Mouse (Mus musculus) retina, embryonic 14.5 days (tissue): ENCODE measurements around the gene Ppp1r18.

Experiments
- DNase-seq: peaks from one replicate; pipeline ENCODE4 v3.0.0-alpha.2; 2015; ENCODE audit warnings: low spot score

Gene Ppp1r18

GRCm38 (mm10) chr17:35869346-35870067, 4.1 kb downstream of the Ppp1r18 start:
- no peak for DNase-seq

GRCm38 (mm10) chr17:35870151-35870883, 4.9 kb downstream of the Ppp1r18 start:
- no peak for DNase-seq

GRCm38 (mm10) chr17:35870884-35871696, 5.7 kb downstream of the Ppp1r18 start:
- DNase-seq = peak; percentile 47

GRCm38 (mm10) chr17:35873774-35874519, 8.6 kb downstream of the Ppp1r18 start:
- peak; percentile 92 for DNase-seq

GRCm38 (mm10) chr17:35874721-35875120, 9.3 kb downstream of the Ppp1r18 start:
- no peak for DNase-seq

GRCm38 (mm10) chr17:35879245-35880057, 14.1 kb downstream of the Ppp1r18 start, which contains the start of gene Dhx16:
Dhx16 (plus strand) TSS chr17:35879819.
- DNase-seq = peak; percentile 97

- no peak for DNase-seq
Observed at GRCm38 (mm10) chr17:35882924-35883323, 17.5 kb downstream of the Ppp1r18 start.

GRCm38 (mm10) chr17:35883777-35884176, 18.4 kb downstream of the Ppp1r18 start:
- DNase-seq = no peak

- DNase-seq = no peak
Observed at GRCm38 (mm10) chr17:35887725-35888124, 22.3 kb downstream of the Ppp1r18 start.

GRCm38 (mm10) chr17:35896781-35897643, 31.6 kb downstream of the Ppp1r18 start, which contains the start of gene 2310061I04Rik:
2310061I04Rik (minus strand) TSS chr17:35897431.
- peak; percentile 96 for DNase-seq

- no peak for DNase-seq
Observed at GRCm38 (mm10) chr17:35897644-35898573, 32.5 kb downstream of the Ppp1r18 start.

- DNase-seq = no peak
Observed at GRCm38 (mm10) chr17:35900636-35901035, 35.2 kb downstream of the Ppp1r18 start.

- no peak for DNase-seq
Observed at GRCm38 (mm10) chr17:35903343-35903991, 38.1 kb downstream of the Ppp1r18 start.

GRCm38 (mm10) chr17:35903992-35904355, 38.6 kb downstream of the Ppp1r18 start:
- DNase-seq = no peak

GRCm38 (mm10) chr17:35905587-35905986, 40.2 kb downstream of the Ppp1r18 start:
- DNase-seq = no peak

- no peak for DNase-seq
Observed at GRCm38 (mm10) chr17:35907609-35908008, 42.2 kb downstream of the Ppp1r18 start.

GRCm38 (mm10) chr17:35909186-35909918, 44.0 kb downstream of the Ppp1r18 start:
- DNase-seq = no peak
